Mouse (Mus musculus): ENCODE results near the gene Fubp1. TPM values are rescaled to one million over a fixed set of nuclear protein-coding genes. Genes with fewer than 3 reads are reported as not detected.

Gene Fubp1
- polyA plus RNA-seq, 1 experiment from 2014 or later = 302 TPM

GRCm38 (mm10) chr3:152268099-152268498 is 57.9 kb downstream of the Fubp1 start:
- H3K4me3 ChIP-seq = no peak overlapping the region
- H3K9ac ChIP-seq (replicated peaks) = no peak overlapping the region
- peaks cover 30% of the 10 kb centered on the region for H3K27me3 ChIP-seq
- WGBS = 93% methylated on average over 14 of the region's 14 CpGs
- no peaks in the 10 kb centered on the region for H3K9me3 ChIP-seq
- H3K36me3 ChIP-seq = no peaks in the 10 kb centered on the region
- H3K4me2 ChIP-seq (replicated peaks) = no peak overlapping the region
- no peak for ATAC-seq (replicated peaks)
- H3K4me1 ChIP-seq = peaks cover 14% of the 10 kb centered on the region
- H3K27ac ChIP-seq (replicated peaks) = no peak overlapping the region

DNA sequence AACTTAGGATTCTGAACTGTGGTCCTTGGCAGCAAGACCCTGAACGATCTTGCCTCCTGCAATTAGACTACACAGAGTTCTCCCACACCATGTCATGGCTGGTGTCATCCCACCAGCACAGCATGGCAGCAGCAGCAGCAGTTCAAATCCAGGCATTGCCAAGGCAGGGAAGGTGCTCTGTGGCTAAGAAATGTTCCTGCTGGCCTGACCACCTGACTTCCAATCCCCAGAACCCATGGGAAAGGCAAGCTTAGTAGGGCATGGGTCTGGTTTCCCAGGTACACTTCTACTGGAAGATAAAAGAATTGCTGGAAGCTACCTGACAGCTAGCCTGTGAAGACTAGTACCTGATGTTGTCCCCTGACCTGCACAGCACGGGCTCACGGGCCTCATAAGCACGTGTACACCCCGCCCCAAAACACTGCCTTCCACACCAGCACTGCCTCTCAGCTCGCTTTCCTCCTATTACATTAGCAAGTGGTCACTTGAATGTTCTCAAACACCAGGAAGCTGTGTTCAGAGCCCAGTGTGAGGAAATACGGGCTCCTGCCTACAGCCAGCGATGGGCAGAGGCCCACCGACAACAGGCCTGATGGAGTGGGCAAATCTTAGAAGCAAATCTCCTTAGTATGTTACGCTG is 61.0 kb downstream of the Fubp1 start:
- Histone ChIP-seq H3K4me1 (peaks cover 2% of the 10 kb centered on the region; the same call in 1 of the 2 replicates), H3K27me3 (peaks cover 3% of the 10 kb centered on the region; the same call in 1 of the 2 replicates), H3K27ac (replicated peaks) (no peak overlapping the region), H3K4me3 (no peak overlapping the region), H3K9me3 (no peaks in the 10 kb centered on the region), H3K4me2 (replicated peaks) (no peak overlapping the region), H3K36me3 (peaks cover 10% of the 10 kb centered on the region), H3K9ac (replicated peaks) (no peak overlapping the region)
- 89% methylated on average over 10 of the region's 10 CpGs for WGBS
- no peak for ATAC-seq (replicated peaks)

- Histone ChIP-seq H3K27ac (replicated peaks) (no peak overlapping the region), H3K4me2 (replicated peaks) (no peak overlapping the region), H3K36me3 (peaks cover 16% of the 10 kb centered on the region), H3K4me1 (no peaks in the 10 kb centered on the region), H3K27me3 (no peaks in the 10 kb centered on the region), H3K9me3 (no peaks in the 10 kb centered on the region), H3K4me3 (no peak overlapping the region), H3K9ac (replicated peaks) (no peak overlapping the region)
- no peak for ATAC-seq (replicated peaks)
- WGBS = 82% methylated on average over 6 of the region's 6 CpGs
Measured at GRCm38 (mm10) chr3:152271876-152272275, 61.7 kb downstream of the Fubp1 start.

DNA sequence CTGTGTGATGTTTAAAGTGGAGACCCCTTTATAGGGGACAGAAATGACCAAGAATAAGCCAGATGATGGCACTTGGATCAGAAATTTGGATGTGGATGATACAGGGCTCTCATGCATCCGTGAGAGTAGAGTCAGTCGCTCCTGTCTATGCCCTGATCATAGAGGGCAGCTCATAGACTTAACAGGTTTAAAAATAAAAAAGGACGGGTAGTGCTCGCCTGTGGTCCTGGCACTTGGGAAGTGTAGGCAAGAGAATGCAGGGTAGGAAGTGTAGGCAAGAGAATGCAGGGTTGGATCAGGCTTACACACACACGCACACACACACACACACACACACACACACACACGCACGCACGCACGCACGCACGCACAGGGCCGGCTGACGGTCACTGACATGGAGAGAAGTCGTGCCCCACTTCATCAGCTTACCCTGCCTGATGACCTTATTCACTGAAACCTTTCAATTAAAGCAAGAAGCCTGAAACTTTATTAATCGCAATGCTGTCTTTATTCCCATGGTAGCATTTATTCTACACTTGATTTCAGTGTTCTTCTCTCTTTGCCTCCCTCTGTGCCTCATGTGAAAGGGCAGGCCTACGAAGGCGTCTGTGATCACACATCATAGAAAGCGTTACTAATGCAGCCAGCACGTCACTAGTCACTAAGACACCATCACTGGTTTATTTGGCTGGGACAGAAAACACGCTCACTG is 62.9 kb downstream of the Fubp1 start:
- no peak overlapping the region for H3K4me3 ChIP-seq
- no peak overlapping the region for H3K4me2 ChIP-seq (replicated peaks)
- no peak for ATAC-seq (replicated peaks)
- H3K4me1 ChIP-seq = no peaks in the 10 kb centered on the region
- H3K27me3 ChIP-seq = no peaks in the 10 kb centered on the region
- no peaks in the 10 kb centered on the region for H3K9me3 ChIP-seq
- H3K9ac ChIP-seq (replicated peaks) = no peak overlapping the region
- peaks cover 18% of the 10 kb centered on the region for H3K36me3 ChIP-seq
- no peak overlapping the region for H3K27ac ChIP-seq (replicated peaks)
- WGBS = 85% methylated on average over 20 of the region's 20 CpGs

DNA sequence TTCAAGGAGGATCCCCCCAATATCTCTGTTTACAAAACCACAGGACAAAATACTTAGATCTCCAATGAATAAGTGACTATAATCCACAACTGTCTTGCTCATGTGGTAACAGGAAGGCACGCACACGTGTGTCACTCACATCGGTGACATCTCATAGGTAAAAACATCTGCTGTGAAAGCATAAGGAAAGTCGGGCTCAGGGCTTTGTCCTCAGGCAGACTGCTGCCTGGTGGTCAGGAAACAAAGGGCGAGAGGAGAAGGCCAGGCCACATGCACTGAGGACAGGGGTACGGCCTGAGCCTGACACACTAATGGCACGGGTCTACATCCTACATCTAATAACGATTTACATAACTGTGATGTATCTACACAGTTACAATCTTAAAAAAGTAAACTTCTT is 64.8 kb downstream of the Fubp1 start:
- H3K27me3 ChIP-seq = no peaks in the 10 kb centered on the region
- H3K4me1 ChIP-seq = no peaks in the 10 kb centered on the region
- H3K4me2 ChIP-seq (replicated peaks) = no peak overlapping the region
- H3K36me3 ChIP-seq = peaks cover 18% of the 10 kb centered on the region
- ATAC-seq (replicated peaks) = no peak
- no peak overlapping the region for H3K9ac ChIP-seq (replicated peaks)
- no peak overlapping the region for H3K27ac ChIP-seq (replicated peaks)
- no peak overlapping the region for H3K4me3 ChIP-seq
- WGBS = 75% methylated on average over 8 of the region's 8 CpGs
- H3K9me3 ChIP-seq = no peaks in the 10 kb centered on the region

DNA sequence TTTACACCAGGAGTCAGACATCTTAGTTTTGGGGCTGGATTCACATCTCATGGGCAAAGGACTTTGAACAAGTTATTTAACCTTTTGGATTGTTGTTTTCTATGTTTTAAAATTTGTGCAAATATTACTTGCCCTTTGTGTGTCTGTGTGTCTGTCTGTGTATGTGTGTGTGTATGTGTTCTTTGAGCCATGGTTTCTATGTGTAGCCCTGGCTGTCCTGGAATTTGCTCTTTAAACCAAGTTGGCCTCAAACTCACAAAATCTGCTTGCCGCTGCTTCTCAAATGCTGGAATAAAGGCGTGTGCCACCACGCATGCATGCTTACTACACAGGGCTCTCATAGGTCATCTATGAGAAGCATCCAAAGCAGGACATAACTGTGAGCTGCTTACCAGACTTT is 66.7 kb downstream of the Fubp1 start:
- H3K9me3 ChIP-seq = no peaks in the 10 kb centered on the region
- no peak for ATAC-seq (replicated peaks)
- 96% methylated on average over 3 of the region's 3 CpGs for WGBS
- no peak overlapping the region for H3K9ac ChIP-seq (replicated peaks)
- H3K36me3 ChIP-seq = peaks cover 22% of the 10 kb centered on the region
- no peak overlapping the region for H3K4me3 ChIP-seq
- H3K4me1 ChIP-seq = no peaks in the 10 kb centered on the region
- no peak overlapping the region for H3K4me2 ChIP-seq (replicated peaks)
- no peak overlapping the region for H3K27ac ChIP-seq (replicated peaks)
- no peaks in the 10 kb centered on the region for H3K27me3 ChIP-seq

GRCm38 (mm10) chr3:152277912-152278311 is 67.7 kb downstream of the Fubp1 start:
- Histone ChIP-seq H3K27ac (replicated peaks) (no peak overlapping the region), H3K4me2 (replicated peaks) (no peak overlapping the region), H3K9ac (replicated peaks) (no peak overlapping the region), H3K4me3 (no peak overlapping the region), H3K36me3 (peaks cover 30% of the 10 kb centered on the region), H3K9me3 (no peaks in the 10 kb centered on the region), H3K27me3 (no peaks in the 10 kb centered on the region), H3K4me1 (no peaks in the 10 kb centered on the region)
- 94% methylated on average over 2 of the region's 2 CpGs for WGBS
- ATAC-seq (replicated peaks) = no peak

DNA sequence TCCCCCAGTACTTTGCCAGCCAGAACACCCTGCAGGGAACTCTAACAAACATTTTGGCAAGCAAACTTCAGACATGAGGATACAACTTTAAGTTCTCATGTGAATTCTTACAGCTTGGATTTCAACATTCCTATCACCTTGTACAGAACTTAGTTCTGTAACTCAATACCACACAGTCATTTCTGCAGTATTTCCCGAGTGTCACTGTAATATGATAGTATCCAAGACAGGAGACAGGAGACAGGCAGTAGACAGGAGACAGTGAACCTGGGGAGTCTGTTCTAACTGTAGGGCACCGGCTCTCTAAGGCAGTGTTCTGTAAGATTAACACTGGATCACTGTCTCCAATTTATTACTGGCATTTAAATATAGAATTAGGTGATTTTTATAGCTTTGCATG is 68.2 kb downstream of the Fubp1 start:
- no peak overlapping the region for H3K4me3 ChIP-seq
- no peak overlapping the region for H3K9ac ChIP-seq (replicated peaks)
- H3K27me3 ChIP-seq = no peaks in the 10 kb centered on the region
- H3K4me1 ChIP-seq = no peaks in the 10 kb centered on the region
- H3K27ac ChIP-seq (replicated peaks) = no peak overlapping the region
- no peak for ATAC-seq (replicated peaks)
- peaks cover 33% of the 10 kb centered on the region for H3K36me3 ChIP-seq
- H3K9me3 ChIP-seq = no peaks in the 10 kb centered on the region
- WGBS = 83% methylated on average over 2 of the region's 2 CpGs
- H3K4me2 ChIP-seq (replicated peaks) = no peak overlapping the region

DNA sequence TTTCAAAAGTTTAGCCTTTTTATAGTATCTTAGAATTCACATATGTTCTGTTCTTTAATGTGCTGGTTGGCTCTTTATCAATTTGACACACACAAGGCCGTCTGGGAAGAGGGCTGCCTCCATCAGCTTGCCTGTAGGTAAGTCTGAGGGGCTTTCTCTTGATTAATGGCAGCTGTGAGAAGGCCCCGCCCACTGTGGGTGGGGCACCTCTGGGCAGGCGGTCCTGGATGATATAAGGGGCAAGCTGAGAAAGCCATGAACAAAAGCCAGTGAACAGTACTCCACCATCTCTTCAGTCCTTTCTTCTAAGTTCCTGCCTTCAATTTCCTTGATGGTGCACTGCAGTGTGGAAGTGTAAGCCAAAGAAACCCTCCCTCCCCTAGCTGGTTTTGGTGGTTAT is 71.9 kb downstream of the Fubp1 start:
- Histone ChIP-seq H3K27me3 (no peaks in the 10 kb centered on the region), H3K4me2 (replicated peaks) (no peak overlapping the region), H3K9me3 (no peaks in the 10 kb centered on the region), H3K4me1 (no peaks in the 10 kb centered on the region), H3K9ac (replicated peaks) (no peak overlapping the region), H3K4me3 (no peak overlapping the region), H3K36me3 (peaks cover 37% of the 10 kb centered on the region), H3K27ac (replicated peaks) (no peak overlapping the region)
- no peak for ATAC-seq (replicated peaks)
- 29% methylated on average over 3 of the region's 3 CpGs for WGBS

- Histone ChIP-seq H3K36me3 (peaks cover 55% of the 10 kb centered on the region), H3K4me2 (replicated peaks) (no peak overlapping the region), H3K4me3 (no peak overlapping the region), H3K27me3 (no peaks in the 10 kb centered on the region), H3K9ac (replicated peaks) (no peak overlapping the region), H3K4me1 (no peaks in the 10 kb centered on the region), H3K9me3 (no peaks in the 10 kb centered on the region), H3K27ac (replicated peaks) (no peak overlapping the region)
- ATAC-seq (replicated peaks) = no peak
- 95% methylated on average over 1 of the region's 1 CpGs for WGBS
Measured at GRCm38 (mm10) chr3:152284306-152284705, 74.1 kb downstream of the Fubp1 start.

GRCm38 (mm10) chr3:152284759-152285158 is 74.5 kb downstream of the Fubp1 start:
- no peak for ATAC-seq (replicated peaks)
- peaks cover 55% of the 10 kb centered on the region for H3K36me3 ChIP-seq
- no peak overlapping the region for H3K27ac ChIP-seq (replicated peaks)
- 92% methylated on average over 5 of the region's 5 CpGs for WGBS
- H3K9ac ChIP-seq (replicated peaks) = no peak overlapping the region
- no peaks in the 10 kb centered on the region for H3K4me1 ChIP-seq
- no peak overlapping the region for H3K4me3 ChIP-seq
- H3K9me3 ChIP-seq = no peaks in the 10 kb centered on the region
- no peaks in the 10 kb centered on the region for H3K27me3 ChIP-seq
- no peak overlapping the region for H3K4me2 ChIP-seq (replicated peaks)

All from forebrain, embryonic 15.5 days (tissue).